ENCODE assay signal across 21 mouse cellular contexts in genomic region chr11:65588491-65588890, GRCm38 (mm10).
DNase-seq lines count a peak whose midpoint lies in the region; ATAC-seq and TF ChIP-seq lines count a peak whose summit lies in the region.
"Had no signal": no experiment of that assay in that cellular context is flagged by ENCODE, and none has a peak within 500 bp of the region (broad histone marks: within the 10 kb centered on the region; RNA-seq: fewer than 3 reads in every experiment).

No protein-coding gene starts in this region.

- no peaks in the 10 kb centered on the region for H3K9me3 ChIP-seq in kidney, embryonic 15.5 days (replicated peaks)
- H3K9me3 ChIP-seq: forebrain, embryonic 10.5 days; G1E; hindbrain, embryonic 10.5 days had no signal

- ATAC-seq in kidney, embryonic 15.5 days (replicated peaks; ENCODE audit: low FRiP score) = no peak
- ATAC-seq: forebrain, postnatal 0 days; intestine, postnatal 0 days had no signal

- no peak for TF ChIP-seq CTCF in left cerebral cortex, adult 2 months (IDR thresholded peaks at IDR 0.05)
- no peak for TF ChIP-seq CTCF in embryonic fibroblast, embryonic 13.5 days (IDR thresholded peaks at IDR 0.05; ENCODE audit: borderline replicate concordance, insufficient read depth, low read length)

- no peak overlapping the region for H3K4me2 ChIP-seq in kidney, embryonic 15.5 days
- H3K4me2 ChIP-seq: heart, embryonic 11.5 days had no signal

- no peak for TF ChIP-seq POLR2A in embryonic fibroblast, embryonic 13.5 days (IDR thresholded peaks at IDR 0.05; ENCODE audit: low read depth, low read length)

- no peak overlapping the region for H3K27ac ChIP-seq in left cerebral cortex, adult 2 months
- peak overlapping the region; percentile 31; the same call in 1 of the 2 replicates for H3K27ac ChIP-seq in embryonic fibroblast, embryonic 13.5 days (ENCODE audit: insufficient read depth, low read length)
- H3K27ac ChIP-seq in kidney, embryonic 15.5 days = no peak overlapping the region
- H3K27ac ChIP-seq: forebrain, embryonic 10.5 days; hindbrain, embryonic 10.5 days had no signal

- H3K27me3 ChIP-seq in kidney, embryonic 15.5 days = no peaks in the 10 kb centered on the region
- H3K27me3 ChIP-seq: CH12.LX had no signal

- H3K4me3 ChIP-seq in left cerebral cortex, adult 2 months = no peak overlapping the region
- no peak overlapping the region for H3K4me3 ChIP-seq in embryonic fibroblast, embryonic 13.5 days (ENCODE audit: insufficient read depth, low read length)
- H3K4me3 ChIP-seq in kidney, embryonic 15.5 days (replicated peaks) = no peak overlapping the region
- H3K4me3 ChIP-seq: forebrain, embryonic 10.5 days; hindbrain, embryonic 10.5 days had no signal

- no peak overlapping the region for H3K9ac ChIP-seq in kidney, embryonic 15.5 days
- H3K9ac ChIP-seq: forebrain, postnatal 0 days had no signal

- H3K36me3 ChIP-seq in kidney, embryonic 15.5 days = no peaks in the 10 kb centered on the region
- H3K36me3 ChIP-seq: forebrain, embryonic 10.5 days; G1E; hindbrain, embryonic 10.5 days had no signal

- 49% methylated on average over 3 of the region's 3 CpGs for WGBS in kidney, embryonic 15.5 days

- DNase-seq in left cerebral cortex, postnatal 4 days = peak; percentile 73
- DNase-seq in left cerebral cortex, adult 2 months (ENCODE audit: extremely low spot score in 1 of 2, low spot score in 2 of 2) = no peak
- DNase-seq in cerebellum, adult 11-12 months = peak; percentile 41
- peak; percentile 51 for DNase-seq in cerebellum, adult 9-10 months
- DNase-seq in MN1 (ENCODE audit: low spot score) = no peak
- DNase-seq: adrenal gland, postnatal 14 days; B cell, adult 2 months; forebrain, postnatal 0 days; gastrocnemius, postnatal 14 days; heart, adult 11 months; lung, postnatal 4 days; right cerebral cortex, postnatal 25 days; spleen, adult 18-20 months had no signal

- H3K4me1 ChIP-seq in embryonic fibroblast, embryonic 13.5 days (ENCODE audit: control insufficient read depth, insufficient read depth, low read length) = 0 out of 2 replicates have a peak, but pooled peaks cover 2% of the 10 kb centered on the region
- no peaks in the 10 kb centered on the region for H3K4me1 ChIP-seq in kidney, embryonic 15.5 days
- H3K4me1 ChIP-seq: forebrain, embryonic 10.5 days; hindbrain, embryonic 10.5 days had no signal

- intact Hi-C loops in left cerebral cortex, postnatal 4 days (cut with DNase I) = no loop called here
- intact Hi-C loops in left cerebral cortex, adult 2 months (cut with DNase I) = no loop called here

Comparison
In these comparisons a context has a peak if more than half of its experiments do, and no peak if none do; other contexts are left out.
1. DNase-seq: peak in left cerebral cortex, postnatal 4 days (single experiment), cerebellum, adult 11-12 months (single experiment) and cerebellum, adult 9-10 months (single experiment); none in left cerebral cortex, adult 2 months (0 of 2) and MN1 (single experiment).